Mouse (Mus musculus) kidney, postnatal 36 days (tissue): ENCODE results near the gene Ctdnep1.
A peak's percentile ranks its signal among the peaks of the same experiment; 100 is the strongest.

Experiments used
- DNase-seq, 2 experiments: peaks; one replicate each; pipeline ENCODE4 v3.0.0; 2021 to 2022; ENCODE audit warnings: mixed read lengths in 2 of 2

Ctdnep1 gene

GRCm38 (mm10) chr11:69981141-69981762 is at the start of gene Ctdnep1:
Ctdnep1 (plus strand) TSS chr11:69981156.
- DNase-seq, result peak in 1 of 2 experiments; percentile 24

- DNase-seq, result no peak
Observed at GRCm38 (mm10) chr11:69931769-69932168, 49.2 kb upstream of the Ctdnep1 start.

GRCm38 (mm10) chr11:69932254-69932653 is 48.7 kb upstream of the Ctdnep1 start:
- DNase-seq, result peak in 1 of 2 experiments; percentile 52

- no peak for DNase-seq
Observed at GRCm38 (mm10) chr11:69933066-69933465, 47.9 kb upstream of the Ctdnep1 start.

GRCm38 (mm10) chr11:69934169-69934568 is 46.8 kb upstream of the Ctdnep1 start:
- DNase-seq, result peak; percentile 87 to 98

- DNase-seq, result no peak
Observed at GRCm38 (mm10) chr11:69934681-69935080, 46.3 kb upstream of the Ctdnep1 start.

- peak; percentile 94 to 95 for DNase-seq
Observed at GRCm38 (mm10) chr11:69935137-69935879, 45.6 kb upstream of the Ctdnep1 start, which contains the start of gene Ybx2. Ybx2 (plus strand) TSS chr11:69935796.

- DNase-seq, result peak in 1 of 2 experiments; percentile 60
Observed at GRCm38 (mm10) chr11:69936156-69936555, 44.8 kb upstream of the Ctdnep1 start.

- DNase-seq, result peak; percentile 60 to 62
Observed at GRCm38 (mm10) chr11:69936714-69937347, 44.1 kb upstream of the Ctdnep1 start.

- peak; percentile 46 to 49 for DNase-seq
Observed at GRCm38 (mm10) chr11:69937385-69937784, 43.6 kb upstream of the Ctdnep1 start.

GRCm38 (mm10) chr11:69937834-69938233 is 43.1 kb upstream of the Ctdnep1 start:
- no peak for DNase-seq

GRCm38 (mm10) chr11:69938401-69938979 is 42.5 kb upstream of the Ctdnep1 start:
- peak in 1 of 2 experiments; percentile 62 for DNase-seq

- DNase-seq, result no peak
Observed at GRCm38 (mm10) chr11:69939181-69939580, 41.8 kb upstream of the Ctdnep1 start.

- DNase-seq, result no peak
Observed at GRCm38 (mm10) chr11:69939731-69940130, 41.2 kb upstream of the Ctdnep1 start.

GRCm38 (mm10) chr11:69940962-69941361 is 40.0 kb upstream of the Ctdnep1 start:
- DNase-seq, result no peak

GRCm38 (mm10) chr11:69945216-69945615 is 35.7 kb upstream of the Ctdnep1 start:
- no peak for DNase-seq

- no peak for DNase-seq
Observed at GRCm38 (mm10) chr11:69945997-69946891, 34.7 kb upstream of the Ctdnep1 start.

- peak; percentile 43 to 76 for DNase-seq
Observed at GRCm38 (mm10) chr11:69947337-69948065, 33.5 kb upstream of the Ctdnep1 start.

GRCm38 (mm10) chr11:69948066-69948762 is 32.7 kb upstream of the Ctdnep1 start, which contains the start of gene Slc2a4:
Slc2a4 (minus strand) TSS chr11:69948188.
- peak; percentile 93 to 95 for DNase-seq

GRCm38 (mm10) chr11:69948763-69949150 is 32.2 kb upstream of the Ctdnep1 start:
- DNase-seq, result peak; percentile 91 to 95
